Mouse (Mus musculus): ENCODE measurements around the gene Mertk.
A peak's percentile ranks its signal among the peaks of the same experiment; 100 is the strongest.

DNA sequence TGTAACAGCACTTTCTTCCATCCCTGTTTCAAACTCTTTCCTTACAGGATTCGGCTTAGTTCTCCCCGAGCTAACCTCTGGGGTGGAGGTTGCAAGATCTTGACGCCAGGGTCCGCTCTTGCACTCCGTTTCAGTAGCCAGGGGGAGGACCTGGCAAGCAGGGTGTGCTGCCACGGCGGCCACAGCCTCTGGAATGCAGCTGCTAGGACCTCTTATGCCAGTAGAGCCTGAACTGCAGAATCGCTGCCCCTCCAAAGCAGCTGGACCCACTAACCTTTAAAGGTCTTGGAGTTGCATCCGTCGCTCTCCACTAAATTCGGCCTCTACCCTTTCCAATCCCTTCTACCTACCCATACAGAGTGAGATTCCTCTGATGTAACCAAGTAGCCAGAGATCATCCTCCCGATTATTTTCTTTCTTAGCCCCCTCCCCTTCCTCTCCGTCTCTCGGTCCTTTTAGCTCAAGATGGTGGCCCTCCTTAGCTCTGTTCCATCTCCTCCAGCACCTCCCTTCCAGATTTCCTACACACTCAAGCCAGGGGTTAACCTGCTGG lies 540 bp upstream of the Mertk start:
- TF ChIP-seq CTCF (IDR thresholded peaks at IDR 0.05; ENCODE audit: low read depth) (peak; percentile 89), EP300 (IDR thresholded peaks at IDR 0.05; ENCODE audit: low read depth) (no peak)

All from liver, postnatal 0 days (tissue).